Mouse (Mus musculus) layer of hippocampus, postnatal 25 days (tissue): ENCODE measurements around the gene St3gal2. TPM values are rescaled to one million over a fixed set of nuclear protein-coding genes. Genes with fewer than 3 reads are reported as not detected.

ENCODE experiments used
- DNase-seq, 2 experiments: peaks; one replicate each; pipeline ENCODE4 v3.0.0; 2022; ENCODE audit warnings: mixed read lengths in 2 of 2, low spot score in 1 of 2; ENCODE audit errors: extremely low spot score in 1 of 2
- total RNA-seq, 2 experiments: library from RNA; stranded (reverse); gene quantifications; 2 replicates each; pipeline ENCODE4 v1.2.3; 2021

The St3gal2 gene
- total RNA-seq: 100 to 1,000 TPM in 1 of 2 experiments, 10 to 100 TPM in 1; 95.8 to 101 TPM

DNA sequence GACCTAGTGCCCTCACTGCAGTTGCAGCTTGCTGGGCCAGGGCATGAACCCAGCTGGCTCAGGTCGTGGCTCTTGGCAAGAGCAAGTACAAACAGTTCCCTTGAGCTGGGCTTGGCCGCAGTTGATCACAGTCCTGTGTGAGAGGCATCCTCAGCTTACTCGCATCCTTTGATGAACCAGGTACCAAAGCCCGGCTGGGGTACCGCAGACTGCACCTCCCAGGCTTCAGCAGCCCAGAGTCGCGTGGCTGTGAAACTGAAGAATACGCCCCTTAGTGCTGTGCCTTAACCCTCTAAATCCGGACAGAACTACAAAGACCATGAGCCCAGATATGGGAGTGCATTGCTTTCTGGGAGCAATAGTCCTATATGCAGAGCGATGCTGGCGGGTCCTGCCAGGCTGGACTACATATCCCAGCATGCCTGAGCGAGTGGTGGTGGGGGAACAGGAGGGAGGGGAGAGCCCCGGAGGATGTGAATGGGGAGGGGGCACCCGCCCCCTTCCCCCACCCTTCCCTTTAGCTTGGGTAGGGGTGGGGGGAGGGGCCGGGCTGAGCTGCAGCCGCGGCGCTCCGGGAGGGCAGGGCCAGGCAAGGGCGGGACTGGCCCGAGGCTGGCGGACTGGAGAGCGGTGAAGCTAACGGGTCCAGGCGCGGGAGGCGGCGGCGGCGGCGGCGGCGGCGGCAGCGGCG is at the start of gene St3gal2:
Gene St3gal2, plus strand, starts transcription at position 582 of the 691 bp plus-strand sequence.
- DNase-seq: peak; percentile 57 to 64

DNA sequence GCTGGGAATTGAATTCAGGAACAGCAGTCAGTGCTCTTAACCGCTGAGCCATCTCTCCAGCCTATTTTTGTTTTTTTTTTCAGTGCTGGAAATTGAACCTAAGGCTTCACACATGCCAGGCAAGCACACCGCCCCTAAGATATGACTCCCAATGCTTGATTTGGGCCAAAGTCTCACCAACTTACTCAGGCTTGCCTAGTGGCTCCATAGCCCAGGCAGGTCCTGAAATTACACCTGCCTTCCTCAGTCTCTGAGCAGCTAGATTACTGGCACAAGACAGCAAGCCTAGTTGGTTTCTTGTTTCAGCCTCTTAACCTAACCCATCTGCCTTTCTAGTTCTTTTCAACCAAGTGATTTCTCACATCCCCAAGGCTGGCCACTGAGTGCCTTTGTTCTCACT is 49.2 kb upstream of the St3gal2 start:
- DNase-seq: no peak

DNA sequence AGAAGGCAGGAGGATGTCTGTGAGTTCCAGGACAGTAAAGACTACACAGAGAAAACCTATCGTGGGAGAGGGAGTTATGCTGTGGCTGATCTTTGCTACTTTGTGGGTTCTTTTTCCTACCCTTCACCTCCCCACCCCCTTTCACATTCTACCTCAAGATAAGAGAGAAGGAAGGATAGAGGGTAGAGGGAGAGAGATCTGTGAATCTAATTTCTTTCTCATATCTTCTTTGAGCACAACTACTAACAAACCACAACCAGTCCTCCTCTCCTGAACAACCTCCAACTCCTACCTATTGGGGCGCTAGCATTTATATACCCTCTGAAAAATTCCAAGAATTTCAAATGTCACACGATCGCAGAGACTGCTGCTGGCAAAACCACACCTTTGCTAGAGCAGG is 41.9 kb upstream of the St3gal2 start:
- no peak for DNase-seq

DNA sequence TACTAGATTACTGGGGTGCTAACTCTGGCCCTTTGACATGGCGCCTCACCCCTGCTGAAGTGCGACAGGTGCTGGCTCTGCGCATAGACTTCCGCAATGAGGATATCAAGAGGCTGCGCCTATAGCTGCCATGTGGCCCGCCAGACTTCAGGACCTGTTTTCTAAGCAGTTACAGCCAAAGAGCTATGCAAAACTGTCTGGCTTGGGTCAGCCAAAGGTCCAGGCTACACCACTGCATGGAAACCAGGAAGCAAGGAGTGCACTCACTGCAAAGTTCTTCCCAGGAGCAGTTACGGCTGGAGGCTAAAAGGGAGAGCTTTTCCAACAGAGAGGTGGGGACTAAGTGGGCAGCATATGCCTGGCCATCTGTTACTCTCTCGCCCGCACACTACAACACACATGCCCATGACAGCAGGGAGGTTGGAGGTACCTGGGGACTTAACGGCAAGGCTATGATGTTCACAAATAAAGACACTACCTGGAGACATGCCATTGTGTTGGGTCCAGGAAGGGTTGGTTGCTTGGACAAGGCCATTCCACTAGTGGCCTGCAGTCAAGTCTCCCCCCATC is 37.9 kb upstream of the St3gal2 start:
- DNase-seq: no peak

DNA sequence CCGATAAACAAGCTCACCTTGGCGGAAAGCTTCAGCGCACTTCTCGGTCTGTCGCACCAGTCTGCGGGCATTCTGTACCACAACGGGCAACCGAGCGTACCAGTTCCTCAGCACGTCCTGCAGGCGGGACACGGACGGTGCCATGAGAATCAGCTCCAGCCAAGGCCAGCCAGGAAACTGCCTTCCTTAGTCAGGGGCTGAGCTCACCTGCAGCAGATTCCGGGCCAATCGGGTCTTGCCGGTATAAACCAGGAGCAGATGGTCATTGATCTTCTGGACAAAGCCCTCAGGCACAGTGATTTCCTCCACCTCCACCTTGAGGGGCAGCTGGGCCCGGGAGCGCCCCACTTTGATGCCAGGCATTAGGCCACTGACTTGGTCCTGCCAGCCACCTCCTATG is 35.9 kb upstream of the St3gal2 start:
- DNase-seq: no peak

DNA sequence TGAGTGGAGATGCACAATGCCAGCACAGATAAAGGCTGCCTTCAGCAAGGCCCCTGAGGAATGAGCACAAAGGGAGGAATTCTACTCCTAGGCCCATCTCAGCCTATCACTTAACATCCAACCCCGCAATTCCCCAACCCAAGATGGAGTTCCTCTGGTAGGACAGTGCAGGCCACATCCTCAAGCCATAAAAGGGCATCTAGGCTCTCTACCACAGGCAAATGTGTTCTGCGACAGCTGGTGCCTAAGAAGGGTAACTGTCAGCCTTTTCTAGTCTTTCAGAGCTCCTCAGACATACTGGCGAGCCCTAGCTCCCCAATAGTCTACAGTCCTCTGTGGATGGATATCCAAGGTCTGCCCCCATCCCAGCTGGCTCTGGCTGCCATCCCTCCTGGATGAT is 33.1 kb upstream of the St3gal2 start:
- DNase-seq: no peak

DNA sequence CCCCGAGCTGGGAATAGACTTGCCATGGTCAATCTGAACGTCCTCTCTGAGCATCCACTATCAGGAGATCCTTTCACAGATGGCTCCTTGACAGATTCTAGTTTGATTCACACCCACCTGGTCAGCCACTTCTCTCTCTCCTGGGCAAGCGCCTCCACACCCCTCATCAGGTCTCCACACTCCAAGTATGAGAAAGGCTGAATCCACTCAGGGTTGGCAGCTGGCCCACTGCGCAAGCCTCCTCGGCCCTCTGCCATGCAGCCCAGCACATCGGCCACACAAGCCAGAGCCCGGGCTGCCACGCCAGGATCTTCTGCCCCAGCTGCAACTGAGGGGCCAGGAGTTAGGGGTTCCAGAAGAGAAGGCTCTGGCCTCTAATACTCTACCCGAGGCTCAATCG is 32.2 kb upstream of the St3gal2 start:
- no peak for DNase-seq

DNA sequence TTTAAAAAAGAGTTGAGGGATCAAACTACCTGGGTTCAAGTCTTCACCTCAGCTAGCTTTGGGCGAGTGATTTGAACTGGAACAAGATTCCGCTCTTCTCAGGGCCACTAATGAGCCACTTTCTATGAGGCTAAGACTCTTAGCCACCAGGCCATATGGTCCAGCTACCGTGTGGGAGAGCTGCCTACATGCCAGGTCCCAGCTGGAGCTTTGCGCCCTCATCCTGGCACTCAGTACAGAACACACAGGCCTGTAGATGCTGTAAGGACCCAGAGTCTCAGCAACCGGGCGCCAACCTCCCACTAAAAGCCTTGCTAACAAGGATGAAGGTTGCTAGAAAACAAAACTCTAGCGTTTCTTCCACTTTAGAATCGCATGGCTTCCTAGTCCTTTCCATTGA is 31.3 kb upstream of the St3gal2 start:
- no peak for DNase-seq

DNA sequence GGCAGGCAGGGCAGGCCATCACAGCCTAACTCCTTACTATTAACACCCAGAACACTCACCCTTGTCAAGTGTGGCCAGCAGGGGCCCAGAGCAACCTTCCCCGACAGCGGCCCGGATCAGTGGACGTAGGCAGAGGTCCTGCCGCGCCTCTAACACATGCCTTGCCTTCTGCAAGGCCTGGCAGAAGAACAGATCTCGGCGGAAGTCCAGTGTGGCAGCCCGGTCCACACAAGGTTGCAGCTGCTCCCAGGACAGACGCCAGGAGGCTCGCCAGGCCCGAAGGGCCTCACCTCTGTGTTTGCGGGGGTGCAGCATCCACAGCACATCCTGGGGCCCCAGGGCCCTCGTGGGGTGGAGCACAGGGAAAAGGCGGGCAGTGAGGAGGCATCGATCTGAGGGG is 30.9 kb upstream of the St3gal2 start:
- DNase-seq: no peak

DNA sequence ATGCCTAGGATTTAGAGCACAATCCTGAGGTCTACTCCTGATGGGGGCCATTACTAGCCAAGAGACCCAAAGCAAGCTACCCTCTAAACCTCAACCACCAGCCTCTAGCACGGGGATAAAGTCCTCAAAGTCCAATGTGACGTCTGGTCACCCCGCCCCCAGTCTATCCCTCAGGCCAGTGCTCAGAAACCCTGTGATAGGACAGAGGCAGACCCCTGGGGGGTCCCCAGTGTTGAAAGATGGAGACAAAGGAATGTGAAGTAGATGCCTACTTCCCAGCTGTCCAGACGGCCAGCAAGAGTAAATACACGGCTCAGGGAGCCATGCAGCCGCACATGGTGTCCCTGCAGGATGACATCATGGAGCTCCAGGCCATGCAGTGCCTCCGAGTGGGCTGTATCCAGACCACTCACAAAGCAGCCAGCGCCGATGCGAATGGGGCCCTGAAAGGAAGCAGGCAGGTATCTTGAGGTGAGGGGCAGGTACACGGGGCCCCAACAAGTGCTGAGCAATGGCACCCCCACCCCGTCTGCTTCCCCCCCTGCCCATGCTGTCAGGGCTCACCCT is 29.7 kb upstream of the St3gal2 start:
- no peak for DNase-seq

DNA sequence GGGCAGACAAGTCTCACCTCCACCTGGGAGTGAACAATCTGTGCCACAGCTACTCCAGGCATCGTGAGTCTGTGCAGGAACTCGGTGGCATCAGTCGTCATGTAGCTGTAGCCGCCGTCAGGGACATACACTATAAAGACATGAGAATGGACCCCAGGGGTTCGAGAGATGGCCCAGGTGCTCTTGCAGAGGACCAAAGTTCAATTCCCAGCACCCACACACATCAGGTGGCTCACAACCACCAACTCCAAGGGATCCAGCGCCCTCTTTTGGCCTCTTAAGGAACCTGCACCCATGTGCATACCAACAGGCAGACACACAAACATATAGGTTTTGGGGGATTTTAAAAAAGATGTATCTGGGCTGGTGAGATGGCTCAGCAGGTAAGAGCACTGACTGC is 27.7 kb upstream of the St3gal2 start:
- no peak for DNase-seq

DNA sequence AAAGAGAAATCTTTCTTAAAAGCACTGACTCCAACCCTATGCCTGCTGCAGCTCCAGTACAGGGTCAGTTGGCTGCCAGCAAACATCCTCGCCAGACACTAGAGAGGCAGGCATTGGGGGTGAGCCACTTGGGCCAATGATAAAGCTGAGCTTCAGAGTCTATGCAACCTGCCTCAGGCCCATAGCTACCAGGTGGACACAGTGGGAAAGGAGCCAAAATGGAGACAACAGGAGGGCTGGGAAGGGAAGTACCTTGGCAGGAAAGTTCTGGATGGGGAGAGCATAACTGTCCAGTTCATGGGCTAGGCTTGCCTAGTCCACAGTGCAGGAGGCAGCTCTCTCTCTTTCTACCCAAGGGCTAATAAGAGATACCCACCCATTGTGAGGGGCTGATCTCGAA is 26.8 kb upstream of the St3gal2 start:
- no peak for DNase-seq

DNA sequence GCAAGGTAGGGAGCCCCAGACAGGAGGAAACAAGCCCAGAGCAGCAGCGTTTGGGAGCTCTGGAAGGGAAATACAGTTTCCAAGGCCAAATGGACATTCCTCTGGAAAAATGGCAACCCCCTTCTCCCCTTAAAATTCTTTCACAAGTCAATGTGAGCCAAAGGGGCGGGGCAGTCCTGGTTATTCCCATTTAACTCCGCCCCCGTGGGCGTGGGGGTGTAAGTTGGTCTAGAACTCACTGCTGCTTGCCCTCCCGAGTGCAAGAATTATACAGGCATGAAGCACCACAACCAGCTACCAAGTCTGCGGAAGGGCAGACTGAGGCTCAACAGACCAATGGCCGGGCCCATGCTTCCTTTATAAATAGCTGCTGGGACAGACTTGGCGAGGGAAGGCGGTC is 24.9 kb upstream of the St3gal2 start:
- no peak for DNase-seq

DNA sequence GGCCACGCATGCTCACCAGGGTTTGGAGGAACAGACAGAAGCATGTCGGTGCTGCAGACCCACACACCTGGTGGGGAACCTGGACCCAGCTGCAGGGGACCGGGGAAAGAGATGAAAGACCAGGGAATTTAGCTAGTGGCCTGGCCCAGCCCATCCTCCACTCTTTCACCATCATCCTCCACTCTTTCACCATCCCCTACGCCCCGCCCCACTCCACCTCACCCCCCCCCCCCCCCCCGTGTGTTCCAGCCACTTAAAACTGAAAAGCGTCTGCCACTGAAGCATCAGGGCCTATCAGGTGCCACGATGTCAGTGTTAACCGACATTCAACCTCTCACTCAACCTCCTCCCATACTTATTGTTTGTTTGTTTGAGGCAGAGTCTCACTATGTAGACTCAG is 24.5 kb upstream of the St3gal2 start:
- no peak for DNase-seq

DNA sequence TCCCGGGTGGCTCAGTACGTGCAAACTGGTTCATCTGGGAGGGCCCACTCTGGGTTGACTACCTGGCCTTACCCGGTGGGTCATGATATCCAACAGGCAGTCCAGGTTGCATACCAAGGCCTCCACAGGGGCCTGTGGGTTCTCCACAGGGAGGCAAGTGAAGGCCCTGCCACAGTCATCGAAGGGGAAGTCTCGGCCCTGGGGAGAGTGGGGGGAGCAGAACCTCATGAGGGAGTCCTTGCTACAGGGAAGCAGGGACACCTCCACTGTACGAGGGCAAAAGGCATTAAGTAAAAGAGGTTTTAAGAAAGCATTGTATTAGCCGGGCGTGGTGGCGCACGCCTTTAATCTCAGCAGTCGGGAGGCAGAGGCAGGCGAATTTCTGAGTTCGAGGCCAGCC is 23.9 kb upstream of the St3gal2 start:
- DNase-seq: no peak

DNA sequence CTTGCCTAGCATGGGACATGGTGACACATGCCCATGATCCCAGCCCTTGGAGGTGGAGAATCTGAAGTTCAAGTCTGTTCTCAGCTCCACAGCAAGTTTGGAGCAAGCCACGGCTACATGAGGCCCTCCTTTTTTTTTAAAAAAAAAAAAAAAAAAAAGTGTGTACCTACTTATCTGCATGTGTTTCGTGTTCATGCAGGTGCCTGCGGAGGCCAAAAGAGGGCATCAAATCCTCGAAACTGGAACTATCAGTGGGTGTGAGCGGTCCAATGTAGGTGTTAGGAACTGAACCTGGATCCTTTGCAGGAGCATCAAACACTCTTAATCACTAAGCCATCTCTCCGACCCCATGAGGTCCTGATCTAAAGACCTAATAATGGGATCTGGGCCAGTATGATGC is 22.2 kb upstream of the St3gal2 start:
- no peak for DNase-seq

DNA sequence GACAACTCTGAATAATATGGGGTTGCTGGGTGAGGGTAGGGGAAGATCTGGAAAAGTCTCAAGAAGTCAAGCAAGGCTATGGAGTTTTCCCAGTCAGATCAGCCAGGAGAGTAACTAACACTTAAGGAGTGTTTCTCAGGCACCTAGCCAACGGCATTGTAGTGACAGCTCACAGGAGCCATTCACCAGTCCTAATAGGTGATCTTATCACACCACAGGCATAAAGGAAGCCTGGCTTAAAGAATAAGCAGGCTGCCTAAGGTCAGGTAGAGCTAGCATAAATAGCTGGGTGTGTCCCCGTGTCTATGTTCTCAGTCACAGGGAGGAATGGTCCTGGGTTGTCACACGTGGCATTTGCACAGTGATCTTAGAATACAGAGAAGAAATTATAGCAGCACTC is 18.7 kb upstream of the St3gal2 start:
- no peak for DNase-seq

DNA sequence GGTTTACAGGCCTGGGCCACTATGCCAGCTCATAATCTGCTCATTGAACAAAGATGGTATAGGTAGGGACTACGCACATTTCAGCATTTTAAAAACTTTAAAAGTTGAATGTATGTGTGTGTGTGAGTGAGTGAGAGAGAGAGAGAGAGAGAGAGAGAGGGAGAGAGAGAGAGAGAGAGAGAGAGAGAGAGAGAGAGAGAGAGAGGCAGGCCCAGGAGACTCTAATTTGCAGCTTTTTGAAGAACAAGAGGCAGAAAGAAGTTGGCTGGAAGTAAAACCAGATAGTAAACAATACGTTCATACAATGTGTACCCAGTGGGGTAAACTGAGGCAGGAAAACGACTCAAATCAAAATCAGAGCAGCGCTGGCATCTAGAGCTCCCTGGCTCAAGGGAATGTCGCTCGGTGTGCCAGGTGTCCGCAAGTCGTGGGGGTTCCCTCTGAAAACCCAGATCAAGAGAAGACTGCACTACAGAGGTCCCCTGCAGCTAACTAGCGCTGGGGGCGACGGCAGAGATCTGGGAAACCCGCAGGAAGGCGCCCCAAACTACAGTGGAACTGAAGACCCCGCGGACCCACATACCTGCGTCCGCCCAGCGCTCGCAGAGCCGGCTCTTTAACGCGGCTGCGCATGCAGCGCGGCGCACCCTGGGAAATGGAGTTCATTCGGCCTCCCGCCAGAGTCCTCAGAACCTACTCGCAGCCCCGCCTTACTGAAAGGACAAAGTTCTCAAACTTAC is 17.7 kb upstream of the St3gal2 start, which contains the start of gene Fuk:
Gene Fuk, minus strand, starts transcription at position 650 of the 740 bp plus-strand sequence.
- peak; percentile 73 to 78 for DNase-seq

DNA sequence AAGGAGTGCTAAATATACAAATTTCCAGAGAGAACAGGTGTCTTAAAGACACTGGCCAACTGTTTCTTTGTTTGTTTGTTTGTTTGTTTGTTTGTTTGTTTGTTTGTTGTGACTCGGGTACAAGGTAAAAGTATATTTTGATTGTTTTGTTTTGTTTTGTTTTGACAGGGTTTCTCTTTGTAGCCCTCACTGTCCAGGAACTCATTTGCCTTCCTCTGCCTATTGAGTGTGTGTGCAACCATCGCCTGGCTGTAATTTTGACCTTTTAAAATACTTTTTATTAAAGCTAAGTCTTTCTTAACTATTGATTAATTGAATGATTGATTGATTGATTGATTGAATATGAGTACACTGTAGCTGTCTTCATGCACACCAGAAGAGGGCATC is 17.1 kb upstream of the St3gal2 start:
- no peak for DNase-seq

DNA sequence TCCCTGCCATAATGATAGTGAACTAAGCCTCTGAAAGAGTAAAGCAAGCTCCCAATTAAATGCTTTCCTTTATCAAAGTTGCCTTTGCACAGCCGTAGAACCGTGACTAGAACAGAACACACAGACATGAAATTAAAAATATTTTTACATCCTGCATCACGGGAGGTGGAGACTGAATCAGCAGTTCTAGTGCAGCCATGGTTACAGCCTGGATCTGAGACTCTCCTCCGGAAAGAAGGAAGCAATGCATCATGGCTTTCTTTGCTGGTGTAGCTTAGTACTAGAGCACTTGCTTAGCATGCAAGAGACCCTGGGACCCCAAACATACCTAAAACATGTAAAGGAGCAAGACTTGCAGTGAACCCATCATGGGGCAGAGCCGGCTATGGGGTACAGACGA is 14.3 kb upstream of the St3gal2 start:
- no peak for DNase-seq

DNA sequence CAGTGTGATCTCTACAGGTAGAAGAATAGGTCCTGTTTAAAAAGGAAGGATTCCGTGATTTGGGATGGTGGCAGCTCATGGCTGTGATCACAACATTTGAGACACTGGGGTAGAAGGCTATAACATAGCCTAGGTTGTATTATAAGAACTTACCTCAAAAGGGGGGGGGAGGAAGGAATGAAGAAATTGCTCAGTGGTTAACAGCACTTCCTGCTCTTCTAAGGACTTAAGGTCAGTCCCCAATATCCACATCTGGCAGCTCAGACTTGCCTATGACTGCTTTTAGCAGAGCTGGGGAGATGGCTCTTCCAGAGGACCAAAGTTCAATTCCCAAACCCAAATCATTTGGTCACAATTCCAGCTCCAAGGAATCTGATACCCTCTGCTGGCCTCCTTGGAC is 13.0 kb upstream of the St3gal2 start:
- DNase-seq: no peak
